Mouse (Mus musculus) hindbrain, embryonic 10.5 days (tissue): ENCODE measurements at regions not wholly inside any gene's neighbourhood (a gene's known extent, or its start where the extent isn't known, plus 50 kb on each side); places are given as distances from the start of the nearest gene placed in this dataset.

Experiments used
- DNase-seq: peaks from one replicate; pipeline ENCODE4 v3.0.0-alpha.2; 2017; ENCODE audit warnings: low spot score
- H3K27ac ChIP-seq: fragments of 300-500 bp; sonication (generic); 2 replicates; pipeline ENCODE4 v1.5.1; 2016; ENCODE audit warnings: mild to moderate bottlenecking, moderate library complexity
- H3K27me3 ChIP-seq: fragments of 300-500 bp; sonication (generic); 2 replicates; pipeline ENCODE4 v1.6.1; 2016; ENCODE audit warnings: mild to moderate bottlenecking; ENCODE audit not compliant: poor library complexity, insufficient read depth, severe bottlenecking
- H3K36me3 ChIP-seq: fragments of 300-500 bp; sonication (generic); 2 replicates; pipeline ENCODE4 v1.6.1; 2016; ENCODE audit warnings: mild to moderate bottlenecking, moderate library complexity
- H3K4me1 ChIP-seq: fragments of 300-500 bp; sonication (generic); replicated peaks from 2 replicates; pipeline ENCODE4 v1.6.1; 2016; ENCODE audit warnings: mild to moderate bottlenecking
- H3K4me3 ChIP-seq: fragments of 300-500 bp; sonication (generic); 2 replicates; pipeline ENCODE4 v1.5.1; 2016; ENCODE audit warnings: mild to moderate bottlenecking, moderate library complexity
- H3K9me3 ChIP-seq: fragments of 300-500 bp; sonication (generic); 2 replicates; pipeline ENCODE4 v1.6.1; 2016; ENCODE audit warnings: mild to moderate bottlenecking, moderate library complexity
- WGBS: fragments of 180-500 bp; shearing (Covaris S2); methylation state at CpG from one replicate; pipeline ENCODE4 v1.1.7; 2016; 5-methylcytosine and 5-hydroxymethylcytosine counted together

DNA sequence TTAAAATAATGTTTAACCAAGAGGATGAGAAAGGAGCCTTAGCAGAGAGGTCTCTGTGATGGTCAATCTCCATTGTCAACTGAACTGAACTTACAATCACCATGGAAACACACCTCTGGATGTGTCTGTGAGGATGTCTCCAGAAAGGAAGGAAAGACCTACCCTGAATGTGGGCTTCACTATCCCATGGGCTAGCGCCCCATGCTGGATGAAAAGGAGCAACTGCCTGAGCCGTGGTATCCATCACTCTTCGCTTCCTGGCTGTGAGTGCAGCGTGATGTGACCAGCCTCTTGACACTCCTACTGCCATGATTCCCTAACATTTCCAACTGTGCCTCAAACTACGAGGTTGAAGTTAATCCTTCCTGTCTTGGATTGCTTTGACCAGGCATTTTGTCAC, 363.3 kb downstream of the Cd83 start:
- Histone ChIP-seq H3K36me3 (no peaks in the 10 kb centered on the region), H3K9me3 (peaks cover 17% of the 10 kb centered on the region), H3K27ac (no peak overlapping the region), H3K27me3 (no peaks in the 10 kb centered on the region), H3K4me3 (no peak overlapping the region), H3K4me1 (no peaks in the 10 kb centered on the region)
- DNase-seq, result no peak
- WGBS, result 84% methylated on average over 5 of the region's 5 CpGs

DNA sequence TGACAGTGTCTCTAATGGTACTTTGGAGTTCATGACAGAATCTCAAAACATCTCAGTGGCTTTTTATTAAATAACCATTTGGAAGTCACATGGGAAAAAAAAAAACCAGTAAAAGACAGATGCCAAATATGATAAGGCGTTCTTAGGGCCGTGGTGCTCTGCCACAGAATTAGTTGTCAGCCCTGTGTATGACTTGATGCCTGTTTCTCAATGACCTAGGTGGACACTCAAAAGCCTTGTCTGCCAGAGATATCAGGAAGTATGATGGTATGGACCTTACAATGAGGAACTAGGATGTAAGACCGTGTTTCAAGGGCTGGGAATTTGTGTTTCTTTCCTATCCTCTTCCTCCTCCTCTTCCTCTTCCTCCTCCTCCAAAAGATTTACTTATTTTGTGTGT, 364.9 kb downstream of the Cd83 start:
- no peak overlapping the region for H3K4me3 ChIP-seq
- H3K27me3 ChIP-seq, result no peaks in the 10 kb centered on the region
- no peak overlapping the region for H3K27ac ChIP-seq
- DNase-seq, result no peak
- H3K4me1 ChIP-seq, result no peaks in the 10 kb centered on the region
- H3K36me3 ChIP-seq, result no peaks in the 10 kb centered on the region
- H3K9me3 ChIP-seq, result peaks cover 17% of the 10 kb centered on the region
- 92% methylated on average over 3 of the region's 3 CpGs for WGBS

DNA sequence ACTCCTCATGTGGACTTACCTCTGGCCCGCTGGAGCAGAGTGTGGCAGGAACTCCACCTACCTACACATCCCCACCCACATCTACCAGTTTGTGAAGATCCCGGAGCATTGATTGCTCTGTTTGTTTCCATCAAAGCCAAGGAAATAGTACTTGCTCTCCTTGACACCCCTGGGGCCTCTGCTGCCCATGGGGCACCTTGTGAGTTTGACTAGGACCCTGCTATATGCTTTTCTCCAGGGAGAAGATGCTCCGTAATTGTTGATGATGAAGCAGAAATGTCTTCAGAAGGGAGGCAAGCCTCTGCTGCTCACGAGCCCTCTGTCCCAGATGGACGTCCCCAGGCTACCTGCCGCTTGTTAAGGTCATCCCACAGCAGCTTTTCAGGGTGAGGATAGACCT, 367.0 kb downstream of the Cd83 start:
- no peaks in the 10 kb centered on the region for H3K27me3 ChIP-seq
- H3K27ac ChIP-seq, result no peak overlapping the region
- H3K4me1 ChIP-seq, result no peaks in the 10 kb centered on the region
- H3K9me3 ChIP-seq, result peaks cover 7% of the 10 kb centered on the region
- no peak for DNase-seq
- no peak overlapping the region for H3K4me3 ChIP-seq
- no peaks in the 10 kb centered on the region for H3K36me3 ChIP-seq
- WGBS, result 84% methylated on average over 6 of the region's 6 CpGs

DNA sequence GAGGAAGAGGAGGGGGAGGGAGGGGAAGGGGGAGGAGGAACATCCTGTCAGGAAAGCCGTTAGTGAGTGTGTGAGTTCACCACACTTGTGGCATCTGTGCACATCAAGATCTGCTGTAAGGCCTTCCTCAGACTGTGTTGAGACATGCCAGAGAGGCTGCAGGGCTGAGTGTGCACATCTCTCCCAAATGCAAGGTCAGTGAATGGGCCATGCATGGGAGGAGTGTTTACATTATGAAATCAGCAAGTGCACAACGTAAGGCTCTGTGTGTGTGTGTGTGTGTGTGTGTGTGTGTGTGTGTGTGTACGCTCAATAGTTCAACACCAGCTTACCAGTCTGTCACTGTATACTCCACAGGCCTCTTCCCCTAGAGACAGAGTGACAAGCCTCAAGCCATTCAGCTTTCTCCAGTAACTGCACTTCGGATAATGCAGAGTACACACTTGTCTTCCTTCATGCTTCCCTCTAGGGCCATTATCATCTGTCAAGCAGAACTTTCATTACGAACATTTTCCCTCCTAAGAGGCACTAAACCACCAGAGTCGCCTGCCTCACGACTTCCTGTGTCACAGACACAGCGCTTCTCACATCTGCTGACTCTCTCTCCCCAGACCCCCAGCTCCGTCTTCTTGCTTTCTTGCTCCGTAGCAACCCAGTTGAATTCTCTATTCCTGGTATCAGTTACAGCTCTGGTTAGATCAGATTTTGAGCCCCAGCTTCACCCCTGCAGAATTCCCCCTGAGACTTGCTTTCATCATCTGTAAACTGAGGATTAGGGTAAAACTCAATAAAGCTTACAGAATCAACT, 368.4 kb downstream of the Cd83 start:
- no peak for DNase-seq
- H3K9me3 ChIP-seq, result peaks cover 7% of the 10 kb centered on the region
- H3K27me3 ChIP-seq, result no peaks in the 10 kb centered on the region
- H3K4me3 ChIP-seq, result no peak overlapping the region
- 81% methylated on average over 10 of the region's 10 CpGs for WGBS
- H3K36me3 ChIP-seq, result no peaks in the 10 kb centered on the region
- H3K4me1 ChIP-seq, result no peaks in the 10 kb centered on the region
- no peak overlapping the region for H3K27ac ChIP-seq

DNA sequence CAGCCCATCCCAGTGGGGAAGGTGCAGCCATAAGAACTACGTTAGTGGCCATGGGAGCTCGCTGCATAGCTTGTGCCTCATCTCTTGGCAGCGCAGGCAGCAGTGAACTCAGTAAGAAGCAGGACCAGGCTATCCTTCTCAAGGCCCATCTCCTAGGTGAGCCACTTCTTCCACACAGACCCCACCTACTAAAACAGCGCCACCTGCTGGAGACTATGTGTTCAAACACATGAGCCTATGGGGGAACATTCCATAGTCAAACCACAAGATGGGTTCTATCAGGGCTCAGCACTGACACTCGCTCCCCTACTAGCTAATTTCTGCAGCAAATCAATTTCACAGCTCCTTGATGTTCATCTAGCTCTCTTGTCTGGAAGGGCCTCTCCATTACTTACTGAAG, 369.2 kb downstream of the Cd83 start:
- H3K27me3 ChIP-seq, result no peaks in the 10 kb centered on the region
- H3K27ac ChIP-seq, result no peak overlapping the region
- H3K4me3 ChIP-seq, result no peak overlapping the region
- H3K36me3 ChIP-seq, result no peaks in the 10 kb centered on the region
- WGBS, result 93% methylated on average over 5 of the region's 5 CpGs
- H3K4me1 ChIP-seq, result no peaks in the 10 kb centered on the region
- H3K9me3 ChIP-seq, result peaks cover 7% of the 10 kb centered on the region
- DNase-seq, result no peak

DNA sequence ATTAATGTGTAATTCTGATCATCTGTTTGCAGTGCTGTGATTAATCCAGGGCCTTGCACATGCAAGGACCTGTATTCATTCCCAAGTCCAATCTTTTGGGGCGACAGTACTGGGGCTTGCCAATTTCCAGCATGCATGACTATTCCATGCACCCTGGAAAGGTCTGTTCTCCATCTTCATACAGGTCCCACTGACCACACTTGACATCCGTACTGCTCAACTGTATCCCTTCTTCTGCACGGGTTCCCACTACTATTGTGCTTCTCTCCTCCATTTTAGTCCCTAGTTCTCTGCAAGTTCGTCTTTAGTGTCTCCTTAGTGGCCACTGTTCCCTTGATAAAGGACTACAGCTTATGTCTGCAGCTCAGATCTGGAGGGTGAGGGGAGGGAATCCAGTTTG, 371.4 kb downstream of the Cd83 start:
- Histone ChIP-seq H3K4me3 (no peak overlapping the region), H3K27ac (no peak overlapping the region), H3K36me3 (no peaks in the 10 kb centered on the region), H3K9me3 (peaks cover 7% of the 10 kb centered on the region), H3K4me1 (no peaks in the 10 kb centered on the region), H3K27me3 (no peaks in the 10 kb centered on the region)
- no peak for DNase-seq
- 87% methylated on average over 4 of the region's 4 CpGs for WGBS

DNA sequence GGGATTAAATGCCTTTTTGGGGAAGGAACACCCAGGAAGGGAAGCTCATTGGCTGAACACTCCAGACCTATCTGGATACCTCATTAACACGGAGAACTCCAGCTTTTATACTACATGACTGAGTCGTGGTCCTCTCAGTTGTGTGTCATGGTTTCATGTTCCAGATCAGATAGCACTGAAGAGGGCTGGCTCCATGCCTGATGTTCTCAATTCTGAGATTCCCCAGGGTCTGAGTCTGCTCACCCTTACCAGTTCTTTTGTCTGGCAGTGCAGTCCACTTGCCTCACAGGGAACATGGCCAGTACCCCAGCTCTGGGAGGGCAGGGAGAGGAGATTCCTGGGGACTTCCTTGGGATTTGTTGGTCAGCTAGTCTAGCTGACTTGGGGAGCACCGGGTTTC, 372.0 kb downstream of the Cd83 start:
- H3K4me3 ChIP-seq, result no peak overlapping the region
- H3K27me3 ChIP-seq, result no peaks in the 10 kb centered on the region
- 92% methylated on average over 3 of the region's 3 CpGs for WGBS
- H3K36me3 ChIP-seq, result no peaks in the 10 kb centered on the region
- no peak overlapping the region for H3K27ac ChIP-seq
- H3K9me3 ChIP-seq, result peaks cover 7% of the 10 kb centered on the region
- no peak for DNase-seq
- H3K4me1 ChIP-seq, result no peaks in the 10 kb centered on the region

DNA sequence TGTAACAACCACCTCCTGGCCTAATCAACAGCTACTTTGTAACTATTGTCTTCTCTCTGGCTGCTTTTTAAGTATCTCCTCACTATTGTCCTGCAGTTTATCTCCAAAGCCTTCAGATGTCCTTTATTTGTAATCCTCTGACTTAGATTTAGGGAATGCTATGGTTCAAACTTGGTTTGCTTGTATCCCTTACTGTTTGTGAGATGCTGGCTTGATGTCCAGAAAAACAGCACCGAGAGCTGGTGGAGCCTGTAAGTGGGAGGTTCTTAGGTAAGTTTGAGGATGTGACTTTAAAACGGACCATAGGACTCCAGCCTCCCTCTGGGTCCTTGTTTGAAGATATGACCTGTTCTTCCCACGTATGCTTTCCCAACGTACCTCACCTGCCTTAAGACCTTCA, 372.7 kb downstream of the Cd83 start:
- no peak overlapping the region for H3K27ac ChIP-seq
- H3K4me3 ChIP-seq, result no peak overlapping the region
- DNase-seq, result no peak
- no peaks in the 10 kb centered on the region for H3K36me3 ChIP-seq
- H3K27me3 ChIP-seq, result no peaks in the 10 kb centered on the region
- WGBS, result 85% methylated on average over 4 of the region's 4 CpGs
- H3K4me1 ChIP-seq, result no peaks in the 10 kb centered on the region
- peaks cover 7% of the 10 kb centered on the region for H3K9me3 ChIP-seq

DNA sequence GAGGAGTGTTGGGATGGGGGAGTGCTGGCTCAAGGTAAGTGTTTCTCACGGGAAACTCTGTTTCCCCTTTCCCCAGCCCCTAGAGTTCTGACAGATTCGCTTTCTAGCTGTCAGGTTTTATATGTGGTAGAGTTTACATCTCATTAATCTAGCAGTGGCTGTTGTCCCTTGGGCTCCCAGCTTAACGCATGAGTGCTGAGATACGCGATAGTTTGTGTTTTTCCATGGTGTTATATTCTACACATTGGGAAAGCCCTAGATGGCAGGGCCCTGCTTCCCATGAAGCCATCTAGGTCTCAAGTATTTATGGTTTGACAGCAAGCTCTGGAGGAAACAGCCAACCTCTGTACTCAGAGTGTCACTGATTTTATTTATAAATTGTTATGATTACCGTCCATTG, 373.8 kb downstream of the Cd83 start:
- H3K4me1 ChIP-seq, result no peaks in the 10 kb centered on the region
- WGBS, result 77% methylated on average over 6 of the region's 6 CpGs
- no peak overlapping the region for H3K27ac ChIP-seq
- H3K27me3 ChIP-seq, result no peaks in the 10 kb centered on the region
- no peaks in the 10 kb centered on the region for H3K36me3 ChIP-seq
- H3K9me3 ChIP-seq, result peaks cover 7% of the 10 kb centered on the region
- DNase-seq, result no peak
- H3K4me3 ChIP-seq, result no peak overlapping the region

DNA sequence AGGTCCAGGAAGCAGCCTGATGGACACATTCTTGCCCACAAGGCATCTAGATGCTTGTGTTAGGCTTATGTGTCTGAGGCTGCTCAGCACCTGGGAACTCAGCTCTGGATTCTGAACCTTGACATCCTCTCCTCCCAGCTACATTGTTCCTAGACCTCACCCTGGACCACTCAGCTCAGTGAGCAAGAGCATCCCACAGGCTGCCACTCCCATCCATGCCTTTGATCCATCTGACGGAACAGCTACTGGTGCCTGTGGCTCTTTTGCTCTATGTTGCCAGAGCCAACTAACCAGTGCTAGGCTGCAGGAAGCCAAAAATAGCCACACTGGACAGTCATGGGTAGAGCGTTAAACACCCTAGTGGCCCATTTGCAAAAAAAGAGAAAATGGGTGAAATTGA, 374.8 kb downstream of the Cd83 start:
- no peaks in the 10 kb centered on the region for H3K9me3 ChIP-seq
- no peaks in the 10 kb centered on the region for H3K27me3 ChIP-seq
- no peak for DNase-seq
- H3K4me3 ChIP-seq, result no peak overlapping the region
- H3K4me1 ChIP-seq, result no peaks in the 10 kb centered on the region
- H3K27ac ChIP-seq, result no peak overlapping the region
- no peaks in the 10 kb centered on the region for H3K36me3 ChIP-seq
- 83% methylated on average over 2 of the region's 2 CpGs for WGBS

DNA sequence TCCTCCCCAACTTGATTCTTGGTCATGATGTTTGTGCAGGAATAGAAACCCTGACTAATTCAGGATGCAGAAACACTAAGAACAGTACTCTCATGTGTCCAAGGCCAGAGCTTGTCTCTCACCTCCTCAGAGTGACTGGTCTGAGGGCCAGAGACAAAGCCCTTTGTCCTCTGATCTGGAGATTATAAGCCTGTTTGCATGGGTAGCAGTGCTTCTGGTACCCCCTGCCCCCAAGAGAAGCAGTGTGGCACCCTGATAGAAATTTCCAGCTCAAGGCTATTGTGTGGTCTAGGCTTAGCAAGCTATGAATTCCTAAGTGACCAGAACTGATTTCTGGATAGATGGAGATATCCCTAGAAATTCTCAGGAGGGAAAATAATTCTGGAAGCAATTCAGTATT, 380.2 kb downstream of the Cd83 start:
- no peak overlapping the region for H3K4me3 ChIP-seq
- DNase-seq, result no peak
- H3K4me1 ChIP-seq, result peaks cover 14% of the 10 kb centered on the region
- no peaks in the 10 kb centered on the region for H3K36me3 ChIP-seq
- H3K27me3 ChIP-seq, result no peaks in the 10 kb centered on the region
- H3K27ac ChIP-seq, result no peak overlapping the region
- H3K9me3 ChIP-seq, result no peaks in the 10 kb centered on the region

DNA sequence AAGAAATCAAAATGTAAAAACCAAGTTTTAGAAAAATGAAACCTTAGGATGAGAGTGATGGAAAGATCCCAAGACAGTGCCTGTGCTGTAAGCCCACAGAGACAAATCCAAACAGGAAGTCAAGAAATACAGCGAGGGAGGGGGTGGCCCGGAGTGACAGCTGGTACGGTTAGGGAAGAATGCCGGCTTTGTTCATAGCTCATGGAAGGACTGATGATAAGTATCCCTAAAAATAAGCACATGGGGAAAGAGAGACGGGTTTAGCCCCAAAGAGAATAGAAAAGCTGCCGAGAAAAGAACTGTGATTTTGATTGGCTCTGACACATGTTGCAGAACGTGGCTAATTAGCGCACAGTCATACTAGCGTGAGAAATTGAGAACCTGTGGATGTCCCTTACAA, 382.6 kb downstream of the Cd83 start:
- Histone ChIP-seq H3K36me3 (no peaks in the 10 kb centered on the region), H3K9me3 (no peaks in the 10 kb centered on the region), H3K27ac (no peak overlapping the region), H3K4me3 (no peak overlapping the region), H3K27me3 (no peaks in the 10 kb centered on the region), H3K4me1 (peaks cover 14% of the 10 kb centered on the region)
- DNase-seq, result no peak
- 76% methylated on average over 9 of the region's 9 CpGs for WGBS

DNA sequence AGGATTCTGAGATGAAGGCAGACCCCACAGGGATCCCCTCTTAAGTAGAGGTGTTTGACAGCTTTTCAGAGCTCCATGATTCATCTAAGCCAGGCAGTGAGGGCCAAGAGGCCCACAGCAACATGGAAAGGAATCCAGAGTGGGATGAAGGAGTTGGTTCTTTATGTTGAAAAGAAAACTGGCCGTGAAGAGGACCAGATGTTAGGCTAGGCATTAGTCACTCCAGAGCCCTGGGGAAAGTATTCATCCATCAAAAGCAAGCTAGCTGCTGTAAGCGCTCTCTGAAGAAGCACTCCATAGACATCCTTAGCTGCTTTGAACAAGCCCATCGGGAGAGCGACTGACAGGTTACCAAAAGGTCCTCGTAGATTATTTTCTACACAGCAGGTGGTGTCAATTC, 383.6 kb downstream of the Cd83 start:
- no peak for DNase-seq
- 67% methylated on average over 5 of the region's 5 CpGs for WGBS
- H3K27ac ChIP-seq, result no peak overlapping the region

DNA sequence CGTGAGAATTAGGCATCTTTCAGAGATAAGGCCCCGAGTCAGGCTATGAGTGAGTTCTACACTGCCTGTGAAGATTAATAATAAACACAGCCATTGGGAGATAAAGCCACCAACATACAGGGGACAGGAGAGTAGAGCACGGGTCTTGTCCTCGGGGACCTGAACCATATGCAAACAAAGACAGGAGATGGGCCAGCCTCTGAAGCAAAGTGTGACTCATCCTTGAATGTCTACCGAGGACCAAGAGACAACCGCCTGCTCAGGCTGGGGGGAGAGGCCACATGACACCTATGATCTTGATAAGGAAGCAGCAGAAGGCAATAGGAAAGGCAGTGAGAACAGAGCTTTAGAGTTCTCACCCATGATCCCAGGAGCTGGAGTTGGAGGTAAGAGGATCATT, 387.1 kb downstream of the Cd83 start:
- DNase-seq, result no peak
- WGBS, result 80% methylated on average over 6 of the region's 6 CpGs

More for the DNA sequence above, 383.6 kb downstream of the Cd83 start:
- Histone ChIP-seq H3K4me1 (peaks cover 14% of the 10 kb centered on the region), H3K27me3 (no peaks in the 10 kb centered on the region), H3K4me3 (no peak overlapping the region), H3K9me3 (no peaks in the 10 kb centered on the region), H3K36me3 (no peaks in the 10 kb centered on the region)

More for the DNA sequence above, 387.1 kb downstream of the Cd83 start:
- Histone ChIP-seq H3K27me3 (peaks cover 3% of the 10 kb centered on the region; the same call in 1 of the 2 replicates), H3K4me3 (no peak overlapping the region), H3K4me1 (peaks cover 11% of the 10 kb centered on the region), H3K27ac (no peak overlapping the region), H3K9me3 (no peaks in the 10 kb centered on the region), H3K36me3 (no peaks in the 10 kb centered on the region)
